Mouse (Mus musculus): ENCODE measurements at regions not wholly inside any gene's neighbourhood (a gene's known extent, or its start where the extent isn't known, plus 50 kb on each side); places are given as distances from the start of the nearest gene placed in this dataset.

- ATAC-seq (ENCODE audit: extremely low read depth, insufficient number of reproducible peaks, low FRiP score, poor library complexity, severe bottlenecking), result no peak
Observed at GRCm38 (mm10) chr10:126752699-126753098, 148.5 kb downstream of the Atp23 start.

DNA sequence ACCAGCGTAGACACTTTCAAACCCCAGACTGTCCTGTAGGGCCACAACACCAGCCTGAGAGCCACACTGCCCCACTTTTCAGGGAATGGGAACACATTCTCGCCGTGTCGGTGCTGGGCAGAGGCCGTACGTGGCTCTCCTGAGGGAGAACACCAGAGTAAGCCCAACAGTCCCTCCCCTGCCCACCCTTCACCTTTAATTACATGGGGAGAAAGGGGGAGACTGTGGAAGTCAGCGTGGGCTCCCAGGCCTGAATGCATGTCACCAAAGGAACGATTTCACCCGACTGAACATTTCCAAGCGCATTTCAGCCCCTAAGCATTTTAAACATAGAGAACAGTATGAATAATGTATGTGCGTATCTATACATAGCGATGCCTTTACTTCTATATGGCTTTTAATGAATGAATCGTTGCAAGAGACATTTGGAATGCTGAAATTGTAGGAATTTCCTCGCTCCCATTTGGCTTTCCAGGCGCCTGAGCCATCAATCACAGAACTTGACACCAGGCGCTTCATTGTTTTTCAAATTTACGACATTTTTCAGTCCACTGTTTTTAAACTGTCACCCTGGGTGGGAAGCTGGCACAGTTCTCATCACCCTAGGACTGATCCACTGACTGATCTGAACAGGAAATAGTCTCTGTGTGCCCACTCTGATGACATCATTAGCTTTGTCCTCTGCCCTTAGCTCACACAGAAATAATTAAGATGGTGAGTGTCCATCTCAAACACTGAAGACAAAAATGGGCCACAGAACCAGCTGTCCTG lies 152.3 kb downstream of the Atp23 start:
- ATAC-seq (ENCODE audit: extremely low read depth, insufficient number of reproducible peaks, low FRiP score, poor library complexity, severe bottlenecking), result no peak

DNA sequence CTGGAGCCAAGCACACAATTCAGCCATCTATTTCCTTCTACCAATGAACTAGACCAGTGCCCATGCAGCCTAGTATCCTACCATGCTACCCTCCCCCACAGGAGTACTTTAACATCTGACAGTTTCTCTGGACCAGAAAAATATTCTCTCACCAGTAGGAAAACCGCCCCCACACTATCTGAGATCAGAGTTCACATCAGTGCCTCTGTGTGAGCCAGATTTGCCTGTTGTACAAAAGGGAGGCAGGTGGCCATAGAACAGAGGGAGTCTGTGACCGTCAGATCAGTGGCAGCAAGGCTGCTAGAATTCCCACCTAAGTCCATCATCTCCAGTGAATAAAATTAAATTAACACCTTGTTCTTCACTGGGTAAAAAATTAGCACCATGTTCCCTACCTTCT lies 166.5 kb downstream of the Atp23 start:
- no peak for ATAC-seq (ENCODE audit: extremely low read depth, insufficient number of reproducible peaks, low FRiP score, poor library complexity, severe bottlenecking)

DNA sequence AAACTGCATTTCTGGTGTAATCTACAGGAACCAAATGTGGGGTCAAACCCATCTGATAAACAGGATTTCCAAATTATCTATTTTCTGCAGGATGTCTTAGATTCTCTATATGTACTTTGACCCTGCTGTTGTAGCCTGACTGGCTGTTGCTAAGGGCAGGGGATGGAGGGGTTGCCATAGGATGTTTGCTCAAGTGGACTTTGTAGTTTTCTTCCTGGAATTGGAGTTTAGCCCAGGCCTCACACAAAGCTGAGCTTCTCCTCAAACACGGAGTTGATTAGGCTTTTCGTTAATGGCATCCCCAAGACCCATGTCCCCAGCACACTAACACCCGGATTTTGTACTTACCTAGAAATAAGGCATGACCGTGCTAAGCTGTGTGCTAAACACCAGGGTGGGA lies 173.3 kb downstream of the Atp23 start:
- ATAC-seq (ENCODE audit: extremely low read depth, insufficient number of reproducible peaks, low FRiP score, poor library complexity, severe bottlenecking), result no peak

GRCm38 (mm10) chr10:126717961-126718360 lies 183.2 kb downstream of the Atp23 start:
- no peak for ATAC-seq (ENCODE audit: extremely low read depth, insufficient number of reproducible peaks, low FRiP score, poor library complexity, severe bottlenecking)

DNA sequence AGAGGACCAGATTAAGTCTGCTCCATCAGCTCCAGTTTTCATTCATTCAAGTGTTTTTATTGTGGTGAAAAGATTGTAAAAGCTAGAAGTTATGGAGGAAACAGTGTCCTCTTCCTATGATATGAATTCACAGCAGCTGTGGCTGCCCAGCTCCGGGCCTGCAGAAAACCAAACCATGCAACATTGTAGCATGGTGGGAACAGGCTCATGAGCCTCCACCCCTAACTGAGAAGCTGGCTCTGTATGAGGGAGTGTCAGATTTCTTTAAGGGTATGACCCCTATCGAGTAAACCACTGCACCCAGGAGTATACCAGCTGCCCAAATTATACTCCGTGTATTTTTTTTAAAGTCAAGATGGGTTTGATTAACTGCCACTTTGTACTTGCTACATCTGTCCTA lies 189.4 kb downstream of the Atp23 start:
- ATAC-seq (ENCODE audit: extremely low read depth, insufficient number of reproducible peaks, low FRiP score, poor library complexity, severe bottlenecking), result no peak

- no peak for ATAC-seq (ENCODE audit: extremely low read depth, insufficient number of reproducible peaks, low FRiP score, poor library complexity, severe bottlenecking)
Observed at GRCm38 (mm10) chr10:126709219-126709917, 191.8 kb downstream of the Atp23 start.

GRCm38 (mm10) chr10:126708730-126709129 lies 192.4 kb downstream of the Atp23 start:
- no peak for ATAC-seq (ENCODE audit: extremely low read depth, insufficient number of reproducible peaks, low FRiP score, poor library complexity, severe bottlenecking)

- ATAC-seq (ENCODE audit: extremely low read depth, insufficient number of reproducible peaks, low FRiP score, poor library complexity, severe bottlenecking), result no peak
Observed at GRCm38 (mm10) chr10:126708215-126708614, 192.9 kb downstream of the Atp23 start.

GRCm38 (mm10) chr10:126697086-126697485 lies 204.1 kb downstream of the Atp23 start:
- ATAC-seq (ENCODE audit: extremely low read depth, insufficient number of reproducible peaks, low FRiP score, poor library complexity, severe bottlenecking), result no peak

- ATAC-seq (ENCODE audit: extremely low read depth, insufficient number of reproducible peaks, low FRiP score, poor library complexity, severe bottlenecking), result no peak
Observed at GRCm38 (mm10) chr10:126690914-126691673, 210.1 kb downstream of the Atp23 start.

DNA sequence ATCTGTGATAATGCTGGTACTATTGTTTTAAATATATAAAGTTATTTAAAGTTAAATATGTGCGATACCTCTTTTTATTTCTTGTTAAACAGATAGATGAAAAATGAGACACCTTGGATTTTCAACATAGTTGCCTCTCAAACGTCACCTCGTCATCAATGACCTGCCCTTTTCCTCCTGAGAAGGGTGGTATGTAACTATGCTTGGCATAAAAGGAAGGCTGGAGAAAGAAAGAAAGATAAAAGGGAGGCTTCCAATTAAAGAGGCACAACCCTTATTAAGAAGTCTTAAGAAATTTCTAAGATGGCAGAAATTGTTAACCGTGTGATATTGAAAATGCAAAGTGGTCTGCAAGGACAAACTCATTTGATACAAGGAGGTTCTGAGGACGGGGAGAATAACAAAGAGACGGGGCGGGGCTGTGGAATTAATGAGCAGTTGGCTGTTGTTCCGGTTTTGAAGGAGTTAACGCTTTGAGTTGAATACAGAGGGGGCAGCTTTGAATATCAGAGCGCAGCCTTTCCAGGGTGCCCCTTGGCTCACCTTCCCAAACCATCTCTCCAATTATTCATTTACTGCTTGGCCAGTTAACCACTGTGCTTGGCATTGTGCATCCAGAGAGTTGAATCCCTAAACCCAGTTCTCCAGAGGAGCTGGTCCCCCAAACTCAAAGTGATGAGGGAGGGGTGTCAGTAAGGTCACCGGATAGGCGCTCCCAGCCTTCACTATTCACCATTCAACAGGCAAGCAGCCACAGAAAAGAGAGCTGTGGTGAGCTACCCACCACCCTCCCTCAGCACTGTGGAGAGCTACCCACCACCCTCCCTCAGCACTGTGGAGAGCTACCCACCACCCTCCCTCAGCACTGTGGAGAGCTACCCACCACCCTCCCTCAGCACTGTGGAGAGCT lies 220.6 kb downstream of the Atp23 start:
- ATAC-seq (ENCODE audit: extremely low read depth, insufficient number of reproducible peaks, low FRiP score, poor library complexity, severe bottlenecking), result no peak

GRCm38 (mm10) chr10:126679224-126680120 lies 221.7 kb downstream of the Atp23 start:
- ATAC-seq (ENCODE audit: extremely low read depth, insufficient number of reproducible peaks, low FRiP score, poor library complexity, severe bottlenecking), result no peak

DNA sequence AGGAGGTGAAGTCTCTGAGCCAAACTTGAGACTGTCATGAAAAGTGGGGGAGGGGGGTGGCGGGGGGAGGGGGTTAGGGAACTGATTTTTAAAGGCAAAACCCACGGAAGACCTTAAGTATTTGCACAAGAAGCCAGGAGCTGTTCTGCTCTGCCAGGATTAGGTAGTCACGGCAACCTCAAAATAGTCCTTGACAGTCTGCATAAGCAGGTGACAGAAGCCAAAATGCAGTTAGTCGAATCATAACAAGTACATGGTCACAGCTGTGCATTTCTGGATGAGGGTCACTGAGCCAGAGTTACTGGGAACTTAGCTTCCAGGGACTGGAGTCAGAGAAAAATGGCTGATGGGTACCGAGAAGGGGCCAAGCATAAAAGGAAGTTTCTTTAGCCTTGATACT lies 227.7 kb downstream of the Atp23 start:
- no peak for ATAC-seq (ENCODE audit: extremely low read depth, insufficient number of reproducible peaks, low FRiP score, poor library complexity, severe bottlenecking)

GRCm38 (mm10) chr10:126664408-126665083 lies 236.6 kb downstream of the Atp23 start:
- ATAC-seq (ENCODE audit: extremely low read depth, insufficient number of reproducible peaks, low FRiP score, poor library complexity, severe bottlenecking), result no peak

- no peak for ATAC-seq (ENCODE audit: extremely low read depth, insufficient number of reproducible peaks, low FRiP score, poor library complexity, severe bottlenecking)
Observed at GRCm38 (mm10) chr10:126663461-126664013, 237.6 kb downstream of the Atp23 start.

GRCm38 (mm10) chr10:126662765-126663164 lies 238.4 kb downstream of the Atp23 start:
- ATAC-seq (ENCODE audit: extremely low read depth, insufficient number of reproducible peaks, low FRiP score, poor library complexity, severe bottlenecking), result no peak

Measured in neutrophil, adult 5-6 weeks (primary cell).